23 mouse cellular contexts compared by ENCODE assay signal in genomic region chr3:146621966-146622365, GRCm38 (mm10). TPM values are rescaled to one million over a fixed set of nuclear protein-coding genes. Genes with fewer than 3 reads are reported as not detected.
DNase-seq lines count a peak whose midpoint lies in the region.
"Had no signal": no experiment of that assay in that cellular context is flagged by ENCODE, and none has a peak within 500 bp of the region (broad histone marks: within the 10 kb centered on the region; RNA-seq: fewer than 3 reads in every experiment).

No protein-coding gene starts in this region.

- intact Hi-C loops in left cerebral cortex, postnatal 25 days (cut with DNase I): loop anchor here (1.0 to 5.0 kb wide), 5 partner anchors 57 to 275 kb away; no protein-coding TSS in a partner anchor
- intact Hi-C loops in gastrocnemius, postnatal 36 days (cut with DNase I): no loop called here

- peak; percentile 50 to 57 for DNase-seq in left cerebral cortex, adult 18-20 months (ENCODE audit: low spot score in 2 of 2)
- no peak for DNase-seq in left cerebral cortex, adult 11 months (ENCODE audit: low spot score)
- DNase-seq in brain, adult 2 months (ENCODE audit: low read depth, low spot score): peak; percentile 88
- DNase-seq in left cerebral cortex, postnatal 25 days (ENCODE audit: low spot score in 2 of 2): peak; percentile 37 to 92
- DNase-seq in right cerebral cortex, postnatal 25 days: peak; percentile 54
- no peak for DNase-seq in gastrocnemius, postnatal 36 days
- DNase-seq in urinary bladder, adult 18-20 months (ENCODE audit: low spot score in 2 of 2): no peak
- DNase-seq: adrenal gland, postnatal 14 days; cerebellum, adult 18-20 months; cerebellum, postnatal 10 days; forebrain, postnatal 0 days; gastrocnemius, postnatal 10 days; kidney, adult 2 months; kidney, postnatal 36 days; layer of hippocampus, adult 9-11 months; liver, embryonic 13.5 days; lung, adult 18-20 months; lung, postnatal 4 days had no signal

RNA-seq across cellular contexts. Expression of gene Dnase2b, which starts 6.6 kb away (rescaled TPM):
- not detected for total RNA-seq in left cerebral cortex, adult 18-20 months (2021)
- total RNA-seq in left cerebral cortex, postnatal 25 days (2021): not detected
- total RNA-seq in gastrocnemius, postnatal 36 days (2021): not detected
- total RNA-seq: forebrain, postnatal 0 days; gastrocnemius, postnatal 10 days; granulocyte monocyte progenitor cell, adult 5-6 weeks; heart, postnatal 25 days; hindbrain, postnatal 0 days; left cerebral cortex, adult 8-10 months; midbrain, postnatal 0 days had no signal

RNA-seq across cellular contexts. Expression of gene 4930503B20Rik, which starts 29.2 kb away (rescaled TPM):
- not detected for total RNA-seq in left cerebral cortex, adult 18-20 months (2021)
- total RNA-seq in left cerebral cortex, postnatal 25 days (2021): under 1 TPM in 1 of 2 experiments, not detected in 1; 0.37 TPM
- total RNA-seq in gastrocnemius, postnatal 36 days (2021): not detected
- total RNA-seq: adrenal gland, postnatal 14 days; forebrain, postnatal 0 days; heart, postnatal 25 days; hindbrain, postnatal 0 days; left cerebral cortex, adult 8-10 months; midbrain, postnatal 0 days had no signal

RNA-seq across cellular contexts. Expression of gene Uox, which starts 51.7 kb away (rescaled TPM):
- under 1 TPM in 1 of 2 experiments, not detected in 1; 0.37 TPM for total RNA-seq in left cerebral cortex, adult 18-20 months (2021)
- total RNA-seq in left cerebral cortex, postnatal 25 days (2021): under 1 TPM; 0.39 to 0.80 TPM
- total RNA-seq in gastrocnemius, postnatal 36 days (2021): under 1 TPM in 1 of 2 experiments, not detected in 1; 0.46 TPM
- total RNA-seq: granulocyte monocyte progenitor cell, adult 5-6 weeks; heart, postnatal 25 days; midbrain, postnatal 0 days had no signal

Comparison
In these comparisons a context has a peak if more than half of its experiments do, and no peak if none do; other contexts are left out.
1. DNase-seq: peak in left cerebral cortex, adult 18-20 months (2 of 2), brain, adult 2 months (single experiment), left cerebral cortex, postnatal 25 days (2 of 2) and right cerebral cortex, postnatal 25 days (single experiment); none in left cerebral cortex, adult 11 months (single experiment), gastrocnemius, postnatal 36 days (0 of 2) and urinary bladder, adult 18-20 months (0 of 2).